Mouse (Mus musculus) neutrophil, adult 83 days (primary cell): Measurements from ENCODE around the gene Stag3. TPM values are rescaled to one million over a fixed set of nuclear protein-coding genes. Genes with fewer than 3 reads are reported as not detected.

Experiments used
- total RNA-seq, 2 experiments: library from RNA; stranded (reverse); gene quantifications; one replicate each; pipeline ENCODE4 v1.2.4; 2023

Stag3 gene
- 1 to 10 TPM; 1.7 to 2.2 TPM for total RNA-seq

GRCm38 (mm10) chr5:138279585-138280424 lies at the start of gene Stag3, which contains the start of the genes Gm43720 and Gpc2:
TSS of gene Stag3 (plus strand) at chr5:138280240.
TSS of gene Gm43720 (minus strand) at chr5:138279958.
TSS of gene Gpc2 (minus strand) at chr5:138280005.

GRCm38 (mm10) chr5:138255353-138256093 lies 24.5 kb upstream of the Stag3 start, which contains the start of gene Lamtor4:
TSS of gene Lamtor4 (plus strand) at chr5:138255482.

GRCm38 (mm10) chr5:138263260-138264206 lies 16.5 kb upstream of the Stag3 start, which contains the start of gene BC037034:
TSS of gene BC037034 (minus strand) at chr5:138264033.

GRCm38 (mm10) chr5:138272409-138272923 lies 7.6 kb upstream of the Stag3 start, which contains the start of gene Gal3st4:
TSS of gene Gal3st4 (minus strand) at chr5:138272840.

GRCm38 (mm10) chr5:138341661-138342060 lies 61.6 kb downstream of the Stag3 start, which contains the start of gene Pvrig:
TSS of gene Pvrig (plus strand) at chr5:138341961.

Other genes starting within 250 kb of the Stag3 start
- gene Smok3c, start 227.0 kb upstream of the Stag3 start, total RNA-seq: not detected
- 1 to 10 TPM; 6.6 to 8.1 TPM for gene Zkscan1, start 195.2 kb upstream of the Stag3 start, total RNA-seq
- 1 to 10 TPM; 5.1 to 6.5 TPM for gene Zscan21, start 163.3 kb upstream of the Stag3 start, total RNA-seq
- gene Zfp113, start 124.5 kb upstream of the Stag3 start, total RNA-seq: 1 to 10 TPM; 2.5 to 3.0 TPM
- gene Cops6, start 119.2 kb upstream of the Stag3 start, total RNA-seq: 10 to 100 TPM; 44.9 to 49.7 TPM
- gene Ap4m1, start 108.2 kb upstream of the Stag3 start, total RNA-seq: 10 to 100 TPM; 26.7 to 29.6 TPM
- gene Mcm7, start 107.8 kb upstream of the Stag3 start, total RNA-seq: 100 to 1,000 TPM; 144 to 160 TPM
- gene Taf6, start 92.8 kb upstream of the Stag3 start, total RNA-seq: 10 to 100 TPM; 24.1 to 27.5 TPM
- gene Cnpy4, start 92.8 kb upstream of the Stag3 start, total RNA-seq: 10 to 100 TPM; 13.6 to 13.8 TPM
- gene Mblac1, start 85.9 kb upstream of the Stag3 start, total RNA-seq: 1 to 10 TPM; 5.1 to 6.6 TPM
- 1 to 10 TPM; 1.1 to 1.9 TPM for gene Nxpe5, start 54.3 kb upstream of the Stag3 start, total RNA-seq
- 100 to 1,000 TPM; 155 to 163 TPM for gene Lamtor4, start 24.8 kb upstream of the Stag3 start, total RNA-seq
- gene BC037034, start 16.2 kb upstream of the Stag3 start, total RNA-seq: 100 to 1,000 TPM; 119 to 122 TPM
- not detected for gene Gal3st4, start 7.4 kb upstream of the Stag3 start, total RNA-seq
- gene Gm43720, start 282 bp upstream of the Stag3 start, total RNA-seq: not detected
- gene Gpc2, start 235 bp upstream of the Stag3 start, total RNA-seq: 1 to 10 TPM; 3.0 to 4.1 TPM
- 1 to 10 TPM; 1.2 to 1.7 TPM for gene Pvrig, start 61.7 kb downstream of the Stag3 start, total RNA-seq
- gene Zfp157, start 161.2 kb downstream of the Stag3 start, total RNA-seq: 1 to 10 TPM; 5.3 to 6.3 TPM